Mouse (Mus musculus): ENCODE results near the gene Hivep2.

The Hivep2 gene

GRCm38 (mm10) chr10:14019198-14019597, 53.3 kb downstream of the Hivep2 start:
- no peak for DNase-seq (ENCODE audit: low read depth, low spot score)

DNA sequence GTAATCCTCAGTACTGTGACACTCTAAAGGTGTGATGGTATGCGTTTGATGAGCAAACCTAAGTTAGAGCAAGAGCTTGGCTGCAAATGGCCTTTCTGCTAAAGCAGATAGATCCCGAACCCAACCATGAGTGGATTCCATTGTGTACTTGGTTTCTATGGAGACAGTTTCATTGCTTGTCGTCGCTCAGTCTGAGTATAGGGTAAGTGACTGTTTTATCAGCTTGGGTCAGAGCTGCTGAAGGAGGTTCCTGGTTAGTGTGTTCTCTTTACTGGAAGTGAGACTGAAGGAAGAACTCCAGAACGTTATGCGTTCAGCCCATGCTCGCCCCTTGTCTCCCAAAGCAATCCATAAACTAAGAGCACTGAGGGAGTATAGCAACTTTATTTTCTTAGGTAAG, 54.4 kb downstream of the Hivep2 start:
- no peak for DNase-seq (ENCODE audit: low read depth, low spot score)

DNA sequence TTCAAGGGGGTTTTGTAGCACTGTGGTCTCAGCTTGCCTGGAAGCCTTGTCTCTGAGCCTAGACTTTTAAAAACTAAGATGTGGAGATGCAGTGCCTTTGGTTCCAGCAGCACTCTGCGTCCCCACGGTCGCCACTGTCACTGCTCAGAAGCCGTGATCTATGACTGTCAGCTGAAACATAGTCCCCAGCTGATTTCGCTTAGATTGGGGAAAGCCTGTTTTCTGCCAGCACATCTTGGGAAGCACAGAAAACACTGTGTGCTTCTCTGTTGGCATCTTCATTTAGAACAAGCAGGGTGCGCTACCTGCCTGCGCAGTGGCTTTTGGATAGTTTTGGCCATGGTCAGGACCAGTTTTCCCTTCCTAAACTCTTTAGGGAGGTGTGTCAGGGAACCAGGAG, 59.1 kb downstream of the Hivep2 start:
- DNase-seq (ENCODE audit: low read depth, low spot score) = no peak

- DNase-seq (ENCODE audit: low read depth, low spot score) = no peak
These were observed 61.9 kb downstream of the Hivep2 start for GRCm38 (mm10) chr10:14027751-14028150.

DNA sequence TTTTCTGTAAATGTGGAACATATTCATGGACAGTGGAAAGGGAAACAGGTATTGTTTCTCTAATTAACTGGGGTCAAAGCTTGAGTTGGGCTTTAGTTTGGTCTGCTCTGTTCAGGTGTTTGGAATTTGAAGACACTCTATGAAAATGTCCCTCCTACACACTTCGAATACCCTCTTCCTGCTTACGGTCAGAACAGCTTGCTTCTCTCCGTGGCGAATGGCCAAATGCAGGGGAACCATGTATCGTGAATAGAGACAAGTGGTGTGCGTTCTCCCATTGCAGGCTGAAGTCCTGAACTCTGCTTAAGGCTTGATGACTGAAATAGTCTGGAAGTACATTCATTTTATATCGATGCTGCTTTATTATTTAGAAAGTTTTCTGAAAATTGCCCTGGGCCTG, 63.1 kb downstream of the Hivep2 start:
- no peak for DNase-seq (ENCODE audit: low read depth, low spot score)

- no peak for DNase-seq (ENCODE audit: low read depth, low spot score)
These were observed 64.7 kb downstream of the Hivep2 start for GRCm38 (mm10) chr10:14030458-14031035.

DNA sequence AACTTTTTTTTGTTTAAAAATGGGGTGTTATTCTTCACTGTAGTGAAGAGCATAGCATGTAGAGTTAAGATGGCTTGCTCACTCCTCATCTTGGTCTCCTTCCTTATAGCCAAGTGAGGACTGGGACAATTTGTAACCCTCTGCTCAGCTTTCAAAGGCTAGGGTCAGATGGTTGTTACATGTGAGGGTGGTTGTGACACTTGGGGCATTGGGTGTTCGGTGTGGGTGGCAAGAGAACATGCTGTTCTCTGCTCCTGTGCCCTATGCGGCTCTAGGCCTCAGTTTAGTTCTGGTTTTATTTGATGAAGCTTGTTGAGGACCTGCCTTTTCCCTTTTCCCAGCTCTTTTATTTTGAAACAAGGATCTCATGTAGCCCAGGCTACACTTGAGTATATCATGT, 66.7 kb downstream of the Hivep2 start:
- DNase-seq (ENCODE audit: low read depth, low spot score) = no peak

GRCm38 (mm10) chr10:14034046-14034445, 68.2 kb downstream of the Hivep2 start:
- no peak for DNase-seq (ENCODE audit: low read depth, low spot score)

DNA sequence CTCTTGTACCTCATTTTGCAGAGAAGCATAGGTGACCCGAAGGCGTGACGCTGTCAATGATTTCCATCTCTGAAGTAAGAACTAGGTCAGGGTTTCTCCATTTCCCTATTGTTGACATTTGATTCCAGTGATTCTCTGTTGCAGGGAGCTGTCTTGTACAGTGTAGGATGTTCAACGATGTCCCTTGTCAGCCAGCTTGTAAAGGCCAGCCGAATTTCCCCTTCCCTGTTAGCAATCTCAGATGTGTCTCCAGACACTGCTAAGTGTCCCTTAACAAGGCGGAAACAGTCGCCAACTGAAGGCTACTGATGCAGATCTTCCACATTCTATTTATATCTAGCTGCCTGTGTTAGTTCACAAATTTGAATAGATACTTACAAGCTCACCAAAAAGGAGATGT, 68.9 kb downstream of the Hivep2 start:
- no peak for DNase-seq (ENCODE audit: low read depth, low spot score)

GRCm38 (mm10) chr10:14035607-14036006, 69.7 kb downstream of the Hivep2 start:
- DNase-seq (ENCODE audit: low read depth, low spot score) = no peak

DNA sequence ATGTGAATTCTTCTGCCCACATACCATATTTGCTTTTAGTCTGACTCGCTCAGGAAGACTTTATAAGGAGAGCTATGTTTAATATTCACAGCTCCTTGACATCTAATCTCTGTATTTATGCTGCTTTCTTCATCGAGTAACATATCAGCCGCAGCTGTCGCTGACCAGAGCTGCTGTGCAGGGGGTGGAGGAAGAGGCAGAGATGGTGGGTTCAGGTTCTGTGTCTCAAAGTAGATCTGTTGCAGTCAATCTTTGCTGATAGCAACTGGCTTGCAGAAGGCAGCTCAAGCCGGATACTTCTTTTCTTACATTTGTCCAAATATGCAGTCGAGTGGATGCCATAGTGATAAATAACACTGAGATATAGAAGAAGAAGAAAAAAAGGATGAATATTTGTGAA, 70.6 kb downstream of the Hivep2 start:
- DNase-seq (ENCODE audit: low read depth, low spot score) = no peak

DNA sequence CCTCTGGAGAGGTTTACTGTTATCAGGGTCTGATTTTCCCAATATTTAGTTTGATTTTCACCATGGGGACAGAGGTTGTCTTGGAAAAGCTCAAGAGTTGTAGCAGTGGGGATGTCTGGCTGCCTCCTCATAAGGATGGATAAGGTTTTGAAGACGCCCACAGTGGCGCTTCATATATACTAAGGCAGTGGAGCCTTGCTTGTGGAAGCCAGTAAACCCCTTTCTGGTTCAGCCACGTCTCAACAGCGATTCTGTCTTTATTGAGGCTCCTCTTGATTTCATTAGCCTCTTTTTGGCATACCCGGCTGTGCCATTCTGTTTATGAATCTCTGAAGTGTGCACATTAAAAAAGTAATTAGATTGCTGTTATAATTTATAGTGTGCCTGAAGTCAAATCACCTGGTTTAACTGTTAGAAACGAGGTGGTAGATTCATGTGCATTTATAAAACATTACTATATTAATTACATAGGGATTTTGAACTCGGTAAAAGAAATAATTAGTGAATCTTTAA, 72.2 kb downstream of the Hivep2 start:
- no peak for DNase-seq (ENCODE audit: low read depth, low spot score)

- no peak for DNase-seq (ENCODE audit: low read depth, low spot score)
These were observed 75.0 kb downstream of the Hivep2 start for GRCm38 (mm10) chr10:14040716-14041470.

DNA sequence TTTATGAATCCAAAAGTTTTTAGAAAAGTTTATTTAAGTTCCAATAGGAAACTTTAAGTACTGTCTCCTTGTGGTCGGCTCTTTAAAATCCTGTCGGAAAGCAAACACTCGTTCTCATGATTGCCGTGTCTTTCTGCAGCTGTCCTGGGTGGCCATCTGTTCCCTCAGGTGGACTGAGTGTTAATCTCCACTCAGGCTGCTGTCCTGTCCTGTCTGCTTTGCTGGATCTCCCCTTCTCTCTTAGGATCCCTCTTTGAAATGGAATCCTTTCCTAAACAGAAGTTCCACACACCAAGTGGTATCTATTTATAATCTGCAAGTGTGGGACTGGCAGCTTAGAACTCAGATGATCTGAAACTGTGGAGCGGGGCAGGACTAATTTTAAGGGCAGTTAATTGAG, 75.7 kb downstream of the Hivep2 start:
- no peak for DNase-seq (ENCODE audit: low read depth, low spot score)

GRCm38 (mm10) chr10:14042539-14043348, 76.9 kb downstream of the Hivep2 start:
- no peak for DNase-seq (ENCODE audit: low read depth, low spot score)

- no peak for DNase-seq (ENCODE audit: low read depth, low spot score)
These were observed 77.5 kb downstream of the Hivep2 start for GRCm38 (mm10) chr10:14043349-14043710.

DNA sequence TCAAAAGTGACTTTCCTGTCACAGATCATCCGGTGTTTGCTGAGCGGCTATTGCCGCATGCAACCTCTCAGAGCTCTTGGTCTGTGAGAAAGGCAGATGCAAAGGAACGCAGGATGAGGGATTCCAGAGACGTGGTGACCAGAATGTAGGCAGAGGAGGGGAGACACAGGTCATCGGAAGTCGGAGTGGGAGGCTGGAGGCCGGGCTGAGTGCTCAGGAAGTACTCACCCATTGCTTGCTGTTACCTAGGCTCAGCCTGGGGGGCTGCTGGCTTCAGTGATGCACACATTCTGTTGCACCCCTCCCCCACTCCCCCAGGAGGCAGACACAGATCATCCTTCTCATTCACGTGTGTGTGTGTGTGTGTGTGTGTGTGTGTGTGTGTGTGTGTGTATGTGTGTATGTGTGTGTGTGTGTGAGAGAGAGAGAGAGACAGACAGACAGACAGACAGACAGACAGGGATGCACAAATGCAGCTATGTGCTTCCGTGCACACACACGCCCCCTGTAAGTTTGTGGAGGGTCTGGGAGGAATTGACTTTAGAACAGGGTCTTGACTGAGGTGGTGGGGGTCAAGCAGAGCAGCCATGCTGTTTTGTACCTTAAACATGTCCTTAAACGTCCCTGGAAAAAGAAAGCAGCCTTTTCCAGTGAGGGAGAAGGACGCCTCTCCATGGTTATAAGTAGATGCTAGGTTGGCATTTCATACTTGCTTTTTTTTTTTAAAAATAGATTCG, 78.3 kb downstream of the Hivep2 start:
- DNase-seq (ENCODE audit: low read depth, low spot score) = no peak

DNA sequence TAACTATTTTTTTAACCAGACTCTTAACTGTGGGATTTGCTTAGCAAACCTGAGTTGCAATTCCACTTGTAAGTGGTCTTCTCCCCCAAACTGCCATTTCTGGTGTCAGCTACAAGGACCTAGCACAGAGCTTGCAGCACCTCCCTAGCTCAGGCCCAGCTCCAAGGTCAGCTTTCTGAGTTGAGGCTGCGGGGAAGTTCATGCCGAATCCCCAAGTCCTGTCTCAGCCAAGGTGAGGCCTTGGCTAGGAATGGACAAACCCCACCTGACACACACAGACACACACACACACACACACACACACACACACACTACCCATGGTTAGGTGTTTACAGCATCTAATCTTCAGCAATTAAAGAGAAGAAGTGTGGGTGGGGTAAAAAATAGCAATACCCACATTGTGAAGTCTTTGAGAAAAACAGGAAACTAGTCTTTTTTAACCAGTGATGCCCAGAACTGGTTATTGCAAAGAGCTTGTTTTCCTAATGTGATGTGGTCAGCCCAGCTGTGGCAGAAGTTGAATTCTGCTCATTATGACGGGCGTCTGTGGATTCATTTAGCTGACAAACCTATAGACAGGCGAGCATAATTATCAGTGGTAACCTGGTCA, 79.0 kb downstream of the Hivep2 start:
- DNase-seq (ENCODE audit: low read depth, low spot score) = no peak

DNA sequence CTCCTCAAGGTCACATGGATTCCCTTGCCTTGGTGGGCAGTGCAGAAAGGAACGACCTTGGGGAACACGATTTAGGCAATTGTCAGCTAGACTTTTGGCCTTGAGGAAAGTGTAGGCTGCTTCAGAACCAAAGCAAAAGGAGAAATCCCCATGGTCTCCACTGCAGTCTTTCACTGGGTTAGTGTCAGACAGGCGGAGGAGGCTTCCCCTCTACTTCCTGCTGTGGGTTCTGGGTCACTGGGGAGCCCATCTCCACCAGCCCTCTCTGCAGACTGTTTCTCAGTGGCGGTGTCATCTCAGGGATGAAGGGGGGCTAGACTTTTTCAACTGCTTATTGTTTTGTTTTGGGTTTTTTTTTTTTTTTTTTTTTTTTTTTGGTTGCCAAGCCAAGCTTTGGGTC, 79.9 kb downstream of the Hivep2 start:
- no peak for DNase-seq (ENCODE audit: low read depth, low spot score)

DNA sequence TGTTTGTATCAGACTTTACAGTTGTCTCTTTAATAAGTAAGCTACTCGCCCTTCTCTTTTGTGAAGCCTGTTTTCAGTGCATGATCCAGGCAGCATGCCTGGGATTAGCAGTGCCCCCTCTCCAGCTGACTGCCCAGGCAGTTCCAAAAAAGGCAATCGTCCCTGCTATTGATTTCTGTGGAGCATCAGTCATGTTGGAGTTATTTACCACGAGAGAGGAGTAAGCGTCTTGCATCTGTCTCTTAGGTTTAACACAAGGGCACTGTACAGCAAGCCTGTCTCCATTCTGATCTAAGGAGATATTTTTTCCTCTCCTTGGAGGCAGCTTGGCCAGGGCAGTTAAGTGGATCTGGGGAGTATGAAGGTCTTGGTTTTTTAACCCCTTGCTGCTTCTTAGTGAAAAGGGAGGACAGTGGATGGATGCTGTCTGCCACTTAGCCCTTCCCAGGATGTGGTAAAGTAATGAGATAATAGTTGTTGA, 80.3 kb downstream of the Hivep2 start:
- DNase-seq (ENCODE audit: low read depth, low spot score) = no peak

DNA sequence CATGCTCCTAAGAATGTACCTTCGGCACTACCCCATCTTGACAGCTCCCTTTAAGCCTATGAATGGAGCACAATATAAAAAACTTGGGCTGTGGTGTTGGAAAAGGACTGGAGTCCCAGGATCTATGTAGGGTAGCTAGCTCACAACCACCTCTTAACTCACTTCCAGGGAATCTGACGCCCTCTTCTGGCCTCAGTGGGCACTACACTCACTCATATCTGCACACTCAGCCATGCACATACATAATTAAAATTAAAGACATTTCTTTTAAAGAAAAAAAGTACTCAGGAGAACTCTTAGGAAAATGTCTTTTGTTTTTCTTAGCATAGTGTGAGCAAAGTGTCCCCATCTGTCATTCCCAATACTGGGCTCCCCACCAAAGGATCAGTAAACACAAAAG, 81.1 kb downstream of the Hivep2 start:
- no peak for DNase-seq (ENCODE audit: low read depth, low spot score)

Data from mesoderm, embryonic 11.5 days (tissue).